Mouse (Mus musculus): ENCODE data around the gene Armh3.

Armh3 gene

GRCm38 (mm10) chr19:45902390-45903035, 95.8 kb downstream of the Armh3 start:
- Histone ChIP-seq H3K4me3 (replicated peaks; ENCODE audit: low read length) (no peak overlapping the region), H3K4me1 (replicated peaks; ENCODE audit: low read depth, low read length) (peaks cover 1% of the 10 kb centered on the region), H3K27me3 (ENCODE audit: insufficient read depth, low read length) (no peaks in the 10 kb centered on the region), H3K36me3 (ENCODE audit: insufficient read depth, low read length) (peaks cover 34% of the 10 kb centered on the region), H3K9me3 (ENCODE audit: low read length) (no peaks in the 10 kb centered on the region)
- TF ChIP-seq CTCF (conservative IDR thresholded peaks at IDR 0.05; ENCODE audit: low read length), result no peak
- TF ChIP-seq POU5F1 (IDR thresholded peaks at IDR 0.05; ENCODE audit: borderline replicate concordance, low read length), result no peak
- TF ChIP-seq NANOG (IDR thresholded peaks at IDR 0.05; ENCODE audit: borderline replicate concordance, low read length), result no peak

- H3K4me3 ChIP-seq (replicated peaks; ENCODE audit: low read length), result no peak overlapping the region
- peaks cover 23% of the 10 kb centered on the region for H3K36me3 ChIP-seq (ENCODE audit: insufficient read depth, low read length)
- TF ChIP-seq NANOG (IDR thresholded peaks at IDR 0.05; ENCODE audit: borderline replicate concordance, low read length), result no peak
- no peak for TF ChIP-seq CTCF (conservative IDR thresholded peaks at IDR 0.05; ENCODE audit: low read length)
- TF ChIP-seq POU5F1 (IDR thresholded peaks at IDR 0.05; ENCODE audit: borderline replicate concordance, low read length), result no peak
- H3K4me1 ChIP-seq (replicated peaks; ENCODE audit: low read depth, low read length), result no peaks in the 10 kb centered on the region
- no peaks in the 10 kb centered on the region for H3K27me3 ChIP-seq (ENCODE audit: insufficient read depth, low read length)
- H3K9me3 ChIP-seq (ENCODE audit: low read length), result no peaks in the 10 kb centered on the region
These were observed 97.5 kb downstream of the Armh3 start for GRCm38 (mm10) chr19:45900836-45901235.

DNA sequence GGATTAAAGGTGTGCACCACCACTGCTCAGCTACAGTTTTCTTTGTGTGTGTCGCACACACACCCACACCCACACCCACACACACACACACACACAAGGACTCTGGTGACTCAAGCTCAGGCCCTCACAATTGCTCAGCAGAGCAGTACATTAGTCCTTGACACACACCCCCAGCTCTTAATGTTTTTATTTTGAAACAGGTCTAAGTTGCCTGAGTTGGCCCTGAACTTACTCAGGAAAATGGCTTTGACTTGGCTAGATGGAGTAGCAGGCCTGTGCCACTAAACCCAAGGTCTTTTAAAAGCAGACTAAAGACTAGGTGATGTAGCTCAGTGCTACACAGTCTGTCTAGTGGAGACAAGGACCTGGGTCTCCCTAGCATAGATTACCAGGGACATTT, 102.6 kb downstream of the Armh3 start:
- H3K4me3 ChIP-seq (replicated peaks; ENCODE audit: low read length), result no peak overlapping the region
- no peaks in the 10 kb centered on the region for H3K27me3 ChIP-seq (ENCODE audit: insufficient read depth, low read length)
- H3K36me3 ChIP-seq (ENCODE audit: insufficient read depth, low read length), result peaks cover 33% of the 10 kb centered on the region
- no peak for TF ChIP-seq NANOG (IDR thresholded peaks at IDR 0.05; ENCODE audit: borderline replicate concordance, low read length)
- TF ChIP-seq POU5F1 (IDR thresholded peaks at IDR 0.05; ENCODE audit: borderline replicate concordance, low read length), result no peak
- no peak for TF ChIP-seq CTCF (conservative IDR thresholded peaks at IDR 0.05; ENCODE audit: low read length)
- H3K9me3 ChIP-seq (ENCODE audit: low read length), result no peaks in the 10 kb centered on the region
- H3K4me1 ChIP-seq (replicated peaks; ENCODE audit: low read depth, low read length), result no peaks in the 10 kb centered on the region

GRCm38 (mm10) chr19:45882056-45882455, 116.2 kb downstream of the Armh3 start:
- H3K27me3 ChIP-seq (ENCODE audit: insufficient read depth, low read length), result no peaks in the 10 kb centered on the region

GRCm38 (mm10) chr19:45873320-45873719, 125.0 kb downstream of the Armh3 start:
- no peaks in the 10 kb centered on the region for H3K27me3 ChIP-seq (ENCODE audit: insufficient read depth, low read length)
- peaks cover 19% of the 10 kb centered on the region for H3K4me1 ChIP-seq (replicated peaks; ENCODE audit: low read depth, low read length)
- H3K36me3 ChIP-seq (ENCODE audit: insufficient read depth, low read length), result 0 out of 2 replicates have a peak, but pooled peaks cover 5% of the 10 kb centered on the region
- TF ChIP-seq NANOG (IDR thresholded peaks at IDR 0.05; ENCODE audit: borderline replicate concordance, low read length) (no peak), POU5F1 (IDR thresholded peaks at IDR 0.05; ENCODE audit: borderline replicate concordance, low read length) (no peak), CTCF (conservative IDR thresholded peaks at IDR 0.05; ENCODE audit: low read length) (no peak)
- no peaks in the 10 kb centered on the region for H3K9me3 ChIP-seq (ENCODE audit: low read length)
- no peak overlapping the region for H3K4me3 ChIP-seq (replicated peaks; ENCODE audit: low read length)

More at GRCm38 (mm10) chr19:45882056-45882455, 116.2 kb downstream of the Armh3 start:
- Histone ChIP-seq H3K9me3 (ENCODE audit: low read length) (no peaks in the 10 kb centered on the region), H3K36me3 (ENCODE audit: insufficient read depth, low read length) (peaks cover 18% of the 10 kb centered on the region), H3K4me1 (replicated peaks; ENCODE audit: low read depth, low read length) (peaks cover 23% of the 10 kb centered on the region), H3K4me3 (replicated peaks; ENCODE audit: low read length) (no peak overlapping the region)
- TF ChIP-seq POU5F1 (IDR thresholded peaks at IDR 0.05; ENCODE audit: borderline replicate concordance, low read length), result no peak
- no peak for TF ChIP-seq NANOG (IDR thresholded peaks at IDR 0.05; ENCODE audit: borderline replicate concordance, low read length)
- TF ChIP-seq CTCF (conservative IDR thresholded peaks at IDR 0.05; ENCODE audit: low read length), result no peak

- H3K9me3 ChIP-seq (ENCODE audit: low read length), result no peaks in the 10 kb centered on the region
- no peak for TF ChIP-seq CTCF (conservative IDR thresholded peaks at IDR 0.05; ENCODE audit: low read length)
- TF ChIP-seq POU5F1 (IDR thresholded peaks at IDR 0.05; ENCODE audit: borderline replicate concordance, low read length), result no peak
- no peak for TF ChIP-seq NANOG (IDR thresholded peaks at IDR 0.05; ENCODE audit: borderline replicate concordance, low read length)
- H3K4me1 ChIP-seq (replicated peaks; ENCODE audit: low read depth, low read length), result peaks cover 17% of the 10 kb centered on the region
These were observed 142.9 kb downstream of the Armh3 start for GRCm38 (mm10) chr19:45855284-45855920.

DNA sequence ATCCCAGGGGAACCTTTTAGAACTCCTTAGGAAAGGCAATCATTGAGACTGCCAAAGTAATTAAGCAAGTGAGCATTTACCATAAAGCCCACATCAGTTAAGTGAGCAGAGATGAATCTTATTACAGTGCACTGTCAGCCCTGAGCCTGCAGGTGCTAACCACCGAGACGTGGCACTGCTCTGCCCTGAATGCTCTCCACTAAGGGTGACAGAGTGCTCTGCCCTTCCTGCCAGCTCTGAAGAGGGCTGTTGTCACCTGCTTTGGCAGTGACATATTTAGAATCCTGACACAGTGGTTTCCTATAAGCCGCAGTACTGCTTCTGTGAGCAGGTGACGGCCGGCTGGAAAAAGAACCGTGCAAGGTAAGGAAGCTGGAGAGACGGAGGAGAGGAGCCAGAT, 143.8 kb downstream of the Armh3 start:
- Histone ChIP-seq H3K4me3 (replicated peaks; ENCODE audit: low read length) (no peak overlapping the region), H3K36me3 (ENCODE audit: insufficient read depth, low read length) (no peaks in the 10 kb centered on the region), H3K4me1 (replicated peaks; ENCODE audit: low read depth, low read length) (peaks cover 8% of the 10 kb centered on the region), H3K9me3 (ENCODE audit: low read length) (no peaks in the 10 kb centered on the region), H3K27me3 (ENCODE audit: insufficient read depth, low read length) (no peaks in the 10 kb centered on the region)
- TF ChIP-seq POU5F1 (IDR thresholded peaks at IDR 0.05; ENCODE audit: borderline replicate concordance, low read length) (no peak), NANOG (IDR thresholded peaks at IDR 0.05; ENCODE audit: borderline replicate concordance, low read length) (no peak), CTCF (conservative IDR thresholded peaks at IDR 0.05; ENCODE audit: low read length) (no peak)

More at GRCm38 (mm10) chr19:45855284-45855920, 142.9 kb downstream of the Armh3 start:
- Histone ChIP-seq H3K36me3 (ENCODE audit: insufficient read depth, low read length) (no peaks in the 10 kb centered on the region), H3K4me3 (replicated peaks; ENCODE audit: low read length) (no peak overlapping the region), H3K27me3 (ENCODE audit: insufficient read depth, low read length) (no peaks in the 10 kb centered on the region)

DNA sequence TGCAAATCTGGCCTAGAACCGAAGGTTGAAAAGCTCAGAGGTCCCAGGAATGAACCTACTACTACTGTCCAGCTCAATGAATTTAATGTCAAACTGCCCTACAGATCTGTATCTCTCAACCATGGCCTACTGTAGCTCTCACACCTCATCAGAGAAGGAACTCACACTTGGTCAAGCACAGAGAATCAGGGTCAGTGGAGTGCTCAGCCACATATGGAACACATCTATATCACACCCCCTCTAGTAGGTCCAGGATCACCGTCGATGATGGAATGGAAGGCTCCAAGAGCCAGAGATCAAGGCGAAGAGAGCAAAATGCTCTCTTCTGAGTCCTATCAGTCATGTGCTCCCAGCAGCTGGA, 150.6 kb downstream of the Armh3 start:
- no peaks in the 10 kb centered on the region for H3K36me3 ChIP-seq (ENCODE audit: insufficient read depth, low read length)
- no peaks in the 10 kb centered on the region for H3K27me3 ChIP-seq (ENCODE audit: insufficient read depth, low read length)
- H3K4me1 ChIP-seq (replicated peaks; ENCODE audit: low read depth, low read length), result peaks cover 3% of the 10 kb centered on the region
- no peaks in the 10 kb centered on the region for H3K9me3 ChIP-seq (ENCODE audit: low read length)
- TF ChIP-seq POU5F1 (IDR thresholded peaks at IDR 0.05; ENCODE audit: borderline replicate concordance, low read length), result no peak
- no peak for TF ChIP-seq NANOG (IDR thresholded peaks at IDR 0.05; ENCODE audit: borderline replicate concordance, low read length)
- TF ChIP-seq CTCF (conservative IDR thresholded peaks at IDR 0.05; ENCODE audit: low read length), result no peak
- no peak overlapping the region for H3K4me3 ChIP-seq (replicated peaks; ENCODE audit: low read length)
